Mouse (Mus musculus) testis, adult 2 months (tissue): ENCODE measurements around the gene Gria2. TPM values are rescaled to one million over a fixed set of nuclear protein-coding genes. Genes with fewer than 3 reads are reported as not detected.

Experiments
- H3K27ac ChIP-seq: fragments of 200-500 bp; 2 replicates; pipeline ENCODE4 v1.5.1; 2012; ENCODE audit warnings: low read depth, low read length; ENCODE audit not compliant: control insufficient read depth, insufficient read depth
- H3K27me3 ChIP-seq: fragments of 200-500 bp; 2 replicates; pipeline ENCODE4 v1.6.1; 2012; ENCODE audit warnings: mild to moderate bottlenecking, low read length, moderate library complexity; ENCODE audit not compliant: control insufficient read depth, insufficient read depth
- H3K36me3 ChIP-seq: fragments of 200-500 bp; 2 replicates; pipeline ENCODE4 v1.6.1; 2012; ENCODE audit warnings: mild to moderate bottlenecking, low read length; ENCODE audit not compliant: control insufficient read depth, insufficient read depth
- H3K4me1 ChIP-seq: fragments of 200-500 bp; 2 replicates; pipeline ENCODE4 v1.6.1; 2012; ENCODE audit warnings: low read length; ENCODE audit not compliant: control insufficient read depth, insufficient read depth
- H3K4me3 ChIP-seq: fragments of 200-500 bp; 2 replicates; pipeline ENCODE4 v1.5.1; 2012; ENCODE audit warnings: low read depth, mild to moderate bottlenecking, low read length, moderate library complexity, mixed read lengths; ENCODE audit not compliant: control insufficient read depth
- CTCF ChIP-seq: fragments of 200-500 bp; IDR thresholded peaks from 2 replicates; pipeline ENCODE4 v1.5.1; 2012; ENCODE audit warnings: low read depth, mild to moderate bottlenecking, inconsistent platforms, low read length, moderate library complexity; ENCODE audit not compliant: control insufficient read depth, insufficient read depth, insufficient replicate concordance
- POLR2A ChIP-seq: fragments of 200-500 bp; IDR thresholded peaks from 2 replicates; pipeline ENCODE4 v1.6.1; 2012; ENCODE audit warnings: low read depth, mild to moderate bottlenecking, inconsistent platforms, low read length, moderate library complexity; ENCODE audit not compliant: control insufficient read depth
- polyA plus RNA-seq: library from polyadenylated mRNA; depleted of rRNA; stranded (reverse); fragments of >200 nt; gene quantifications from 2 replicates; pipeline ENCODE4 v1.2.3, GENCODE M21; 2012; rRNA removed

Gria2 gene
- polyA plus RNA-seq, 1 experiment = 0.06 TPM

DNA sequence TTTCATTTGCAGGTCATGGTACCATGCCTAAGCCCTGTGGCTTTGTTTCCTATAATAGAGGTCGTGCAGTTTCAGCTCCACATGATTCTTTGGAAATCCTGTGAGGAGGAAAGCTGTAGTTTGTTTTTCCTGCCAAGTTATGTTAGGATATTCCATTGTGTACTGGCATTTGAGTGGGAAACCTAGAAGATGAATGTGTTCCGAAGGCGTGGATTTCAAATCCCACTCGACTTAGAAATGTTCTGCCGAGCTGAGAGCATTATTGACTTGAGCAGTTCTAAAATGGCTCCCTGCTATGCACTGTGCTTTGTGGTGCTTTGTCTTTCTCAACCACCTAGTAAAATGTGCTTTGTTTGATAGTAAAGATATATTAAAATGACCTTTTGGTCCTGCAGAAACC lies 150.4 kb downstream of the Gria2 start:
- Histone ChIP-seq H3K27ac (no peak overlapping the region), H3K27me3 (no peaks in the 10 kb centered on the region), H3K36me3 (no peaks in the 10 kb centered on the region), H3K4me3 (no peak overlapping the region), H3K4me1 (no peaks in the 10 kb centered on the region)
- TF ChIP-seq CTCF (no peak), POLR2A (no peak)

Other genes starting within 250 kb of the Gria2 start
- gene Glrb, start 110.8 kb upstream of the Gria2 start, polyA plus RNA-seq = 0.12 and 0.24 TPM in 2 replicates
- 2.6 and 3.7 TPM in 2 replicates for gene Pdgfc, start 233.6 kb upstream of the Gria2 start, polyA plus RNA-seq